Mouse (Mus musculus): ENCODE measurements around the gene Rai1. TPM values are rescaled to one million over a fixed set of nuclear protein-coding genes. Genes with fewer than 3 reads are reported as not detected.

Rai1 gene
- polyA plus RNA-seq, 1 experiment from 2014 or later, result 40.3 TPM

- no peaks in the 10 kb centered on the region for H3K27me3 ChIP-seq
- POLR2A ChIA-PET, result no interaction called here
- in situ Hi-C loops (cut with MboI; ENCODE audit: low pct_unique_long_range_greater_than_20kb), result no loop called here
- ATAC-seq, result no peak
- CTCF ChIA-PET, result interaction anchor here (1.5 to 4.2 kb wide), 2 partner anchors 19 to 21 kb away, joined by 3 to 14 read pairs; no protein-coding TSS in a partner anchor
- TF ChIP-seq CTCF (IDR thresholded peaks at IDR 0.05), result no peak
- DNase-seq (ENCODE audit: low read depth, low spot score), result no peak
Observed at GRCm38 (mm10) chr11:60221425-60221824, 116.6 kb downstream of the Rai1 start.

- POLR2A ChIA-PET, result interaction anchor here (0.6 kb wide), 1 partner anchor 116 kb away, joined by 3 read pairs; no protein-coding TSS in a partner anchor
- no peaks in the 10 kb centered on the region for H3K27me3 ChIP-seq
- in situ Hi-C loops (cut with MboI; ENCODE audit: low pct_unique_long_range_greater_than_20kb), result no loop called here
- CTCF ChIA-PET, result interaction anchor here (4.2 kb wide), 1 partner anchor 22 kb away, joined by 14 read pairs; no protein-coding TSS in a partner anchor
- no peak for TF ChIP-seq CTCF (IDR thresholded peaks at IDR 0.05)
- no peak for DNase-seq (ENCODE audit: low read depth, low spot score)
- ATAC-seq, result no peak
Observed at GRCm38 (mm10) chr11:60222085-60222468, 117.3 kb downstream of the Rai1 start.

DNA sequence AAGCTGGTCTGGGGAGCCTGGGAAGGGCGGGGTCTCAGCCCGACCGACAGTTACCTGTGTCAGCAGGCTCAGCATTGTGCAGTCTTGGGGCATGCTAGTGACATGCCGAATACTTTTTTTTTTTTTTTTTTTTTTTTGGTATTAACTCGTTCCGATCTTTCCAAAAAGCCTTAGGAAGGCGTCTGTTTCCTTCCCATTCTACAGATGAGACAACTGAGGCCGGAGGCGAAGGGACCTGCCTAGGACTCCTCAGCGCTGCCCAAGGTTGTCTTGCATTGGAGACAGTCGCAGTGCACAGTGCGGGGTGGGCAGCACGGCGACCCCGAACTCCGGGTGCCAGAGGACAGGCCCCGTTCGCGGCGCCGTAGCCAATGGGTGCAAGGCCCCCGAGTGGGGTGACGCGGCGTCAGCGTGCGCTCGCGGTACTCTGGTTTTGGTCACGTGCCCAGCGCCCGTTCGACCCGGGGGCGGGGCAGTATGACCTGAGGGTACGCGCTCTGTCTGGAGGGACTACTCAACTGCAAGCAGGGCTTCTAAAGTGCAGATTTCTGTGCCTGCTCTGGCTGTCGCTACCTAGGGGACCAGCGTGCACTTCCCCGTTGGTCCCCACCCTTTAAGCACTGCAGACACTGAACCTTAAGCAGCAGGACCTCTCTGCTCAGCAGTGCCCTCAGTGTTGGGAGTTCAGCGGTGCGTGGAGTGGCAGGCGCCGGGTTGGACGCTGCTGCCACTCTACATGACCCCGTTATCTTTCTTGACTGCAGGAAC is 117.8 kb downstream of the Rai1 start, which contains the start of gene Srebf1:
Gene Srebf1, minus strand, starts transcription at position 113 of the 768 bp plus-strand sequence.
- in situ Hi-C loops (cut with MboI; ENCODE audit: low pct_unique_long_range_greater_than_20kb), result no loop called here
- DNase-seq (ENCODE audit: low read depth, low spot score) (no peak), ATAC-seq (no peak)
- no peaks in the 10 kb centered on the region for H3K27me3 ChIP-seq
- POLR2A ChIA-PET, result no interaction called here
- CTCF ChIA-PET, result interaction anchor here (0.8 to 4.2 kb wide), 2 partner anchors 22 to 34 kb away, joined by 3 to 14 read pairs; no protein-coding TSS in a partner anchor
- TF ChIP-seq CTCF (IDR thresholded peaks at IDR 0.05), result no peak

- TF ChIP-seq CTCF (IDR thresholded peaks at IDR 0.05), result no peak
- DNase-seq (ENCODE audit: low read depth, low spot score), result no peak
- H3K27me3 ChIP-seq, result no peaks in the 10 kb centered on the region
- ATAC-seq, result no peak
- POLR2A ChIA-PET, result interaction anchor here (1.3 kb wide), 1 partner anchor 16 kb away, joined by 3 read pairs; no protein-coding TSS in a partner anchor
- CTCF ChIA-PET, result interaction anchor here (1.0 kb wide), 2 partner anchors 25 to 67 kb away, joined by 3 to 4 read pairs; no protein-coding TSS in a partner anchor
- in situ Hi-C loops (cut with MboI; ENCODE audit: low pct_unique_long_range_greater_than_20kb), result no loop called here
Observed at GRCm38 (mm10) chr11:60224676-60225075, 119.9 kb downstream of the Rai1 start.

- ATAC-seq (no peak), DNase-seq (ENCODE audit: low read depth, low spot score) (no peak)
Observed at GRCm38 (mm10) chr11:60225874-60226273, 121.1 kb downstream of the Rai1 start.

DNA sequence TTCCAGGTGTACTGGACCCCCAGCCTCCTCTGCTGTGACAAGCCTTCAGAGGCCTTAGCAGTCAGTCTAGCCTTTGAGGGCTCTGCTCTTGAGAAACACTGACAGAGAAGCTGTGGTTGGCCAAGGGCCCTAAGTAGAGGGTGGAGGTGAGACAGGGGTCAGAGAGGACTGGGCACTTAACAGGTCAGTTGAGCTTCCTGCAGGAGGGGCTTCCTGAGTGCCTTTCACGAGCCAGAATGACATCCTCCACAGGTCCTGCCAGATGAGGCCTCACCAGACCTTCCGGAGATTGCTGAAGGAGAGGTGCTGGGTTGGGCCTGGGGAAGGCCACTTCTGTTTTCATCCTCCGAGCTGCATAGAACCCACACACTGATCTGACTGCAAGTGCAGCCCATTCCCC is 123.7 kb downstream of the Rai1 start:
- no peaks in the 10 kb centered on the region for H3K27me3 ChIP-seq
- DNase-seq (ENCODE audit: low read depth, low spot score) (no peak), ATAC-seq (no peak)
- no peak for TF ChIP-seq CTCF (IDR thresholded peaks at IDR 0.05)
- in situ Hi-C loops (cut with MboI; ENCODE audit: low pct_unique_long_range_greater_than_20kb), result no loop called here
- POLR2A ChIA-PET, result no interaction called here
- CTCF ChIA-PET, result no interaction called here

More at GRCm38 (mm10) chr11:60225874-60226273, 121.1 kb downstream of the Rai1 start:
- ChIA-PET CTCF (no interaction called here), POLR2A (interaction anchor here (1.3 kb wide), 1 partner anchor 17 kb away, joined by 3 read pairs; no protein-coding TSS in a partner anchor)
- in situ Hi-C loops (cut with MboI; ENCODE audit: low pct_unique_long_range_greater_than_20kb), result no loop called here
- no peaks in the 10 kb centered on the region for H3K27me3 ChIP-seq
- TF ChIP-seq CTCF (IDR thresholded peaks at IDR 0.05), result no peak

DNA sequence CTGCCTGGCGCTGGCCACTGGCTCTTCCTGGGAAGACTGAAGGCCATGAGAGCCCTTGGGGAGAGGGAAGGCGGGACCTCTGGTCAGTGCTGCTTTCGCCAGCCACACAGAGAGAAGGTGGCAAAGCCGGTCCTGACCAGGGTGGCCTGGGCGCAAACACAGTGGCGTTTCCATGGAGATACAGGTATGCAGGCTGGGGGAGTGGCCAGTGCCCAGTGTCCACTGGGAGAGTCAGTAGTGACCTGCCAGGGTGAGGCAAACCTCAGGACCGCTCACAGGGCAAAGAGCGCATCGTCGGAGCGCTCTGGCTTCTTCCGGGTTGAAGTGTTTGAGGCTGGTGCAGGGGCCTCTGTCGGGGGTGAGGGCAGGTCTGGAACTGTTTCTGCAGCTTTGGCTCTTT is 125.0 kb downstream of the Rai1 start:
- ChIA-PET CTCF (no interaction called here), POLR2A (no interaction called here)
- no peak for TF ChIP-seq CTCF (IDR thresholded peaks at IDR 0.05)
- H3K27me3 ChIP-seq, result no peaks in the 10 kb centered on the region
- no peak for DNase-seq (ENCODE audit: low read depth, low spot score)
- no peak for ATAC-seq
- in situ Hi-C loops (cut with MboI; ENCODE audit: low pct_unique_long_range_greater_than_20kb), result no loop called here

DNA sequence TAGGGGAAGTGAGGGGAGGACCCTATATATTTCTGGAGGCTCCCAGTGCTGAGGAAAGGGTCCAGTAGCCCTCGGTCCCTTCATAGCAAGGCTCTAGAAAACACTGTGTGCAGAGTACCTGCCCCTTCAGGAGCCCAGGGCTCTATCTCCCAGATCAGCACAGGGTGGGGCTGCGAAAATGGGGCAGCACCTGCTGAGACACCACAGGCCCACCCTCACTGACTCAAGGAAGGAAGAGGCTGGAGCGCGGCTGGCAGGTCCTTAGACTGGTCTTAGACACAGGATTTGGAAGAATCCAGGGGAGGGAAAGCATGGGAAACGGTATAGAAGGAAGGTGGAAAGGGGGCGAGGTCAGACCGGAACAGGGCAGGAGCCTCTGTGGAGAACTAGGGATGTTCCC is 125.7 kb downstream of the Rai1 start:
- in situ Hi-C loops (cut with MboI; ENCODE audit: low pct_unique_long_range_greater_than_20kb), result no loop called here
- ChIA-PET POLR2A (no interaction called here), CTCF (no interaction called here)
- TF ChIP-seq CTCF (IDR thresholded peaks at IDR 0.05), result no peak
- DNase-seq (ENCODE audit: low read depth, low spot score) (no peak), ATAC-seq (no peak)
- no peaks in the 10 kb centered on the region for H3K27me3 ChIP-seq

DNA sequence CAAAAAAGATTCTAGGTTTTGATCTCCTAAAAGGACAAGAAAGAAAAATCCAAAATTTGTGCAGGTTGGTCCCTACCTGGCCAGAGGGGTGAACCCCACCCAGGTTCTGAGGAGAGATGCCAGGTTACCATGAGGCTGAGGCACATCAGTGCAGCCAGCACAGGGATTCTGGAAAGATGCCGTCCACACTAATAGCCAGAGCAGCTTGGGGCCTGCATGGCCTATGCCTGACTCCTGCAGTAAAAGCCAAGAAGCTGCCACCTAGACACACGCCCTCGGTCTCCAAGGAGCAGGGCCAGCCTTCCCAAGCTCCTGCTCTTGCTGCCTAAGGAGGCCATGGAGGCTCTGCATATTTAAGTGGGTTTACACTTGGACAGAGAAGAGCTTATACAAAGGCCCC is 126.5 kb downstream of the Rai1 start:
- ChIA-PET POLR2A (interaction anchor here (0.9 kb wide), 1 partner anchor 167 kb away, joined by 3 read pairs; no protein-coding TSS in a partner anchor), CTCF (no interaction called here)
- TF ChIP-seq CTCF (IDR thresholded peaks at IDR 0.05), result no peak
- in situ Hi-C loops (cut with MboI; ENCODE audit: low pct_unique_long_range_greater_than_20kb), result no loop called here
- DNase-seq (ENCODE audit: low read depth, low spot score) (no peak), ATAC-seq (no peak)
- H3K27me3 ChIP-seq, result no peaks in the 10 kb centered on the region

DNA sequence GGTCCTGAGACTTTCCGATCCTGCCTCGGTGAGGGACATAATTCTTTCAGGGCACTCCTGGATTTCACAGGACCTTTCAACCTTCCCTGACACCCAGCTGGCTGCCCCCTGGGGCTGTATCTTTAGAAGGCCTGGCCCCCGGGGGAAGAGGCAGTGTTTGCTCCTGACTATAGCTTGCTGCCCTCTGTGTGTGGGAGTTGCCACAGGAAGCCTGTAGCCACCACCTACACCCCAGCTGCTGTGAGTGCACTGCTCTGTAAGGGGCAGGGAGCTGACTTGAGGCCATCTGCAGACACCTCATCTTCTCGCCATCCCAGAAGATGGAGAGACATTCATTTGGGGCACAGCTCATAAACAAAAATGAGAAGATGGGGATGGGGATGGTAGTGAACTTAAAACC is 127.1 kb downstream of the Rai1 start:
- ATAC-seq, result no peak
- ChIA-PET POLR2A (interaction anchor here (0.9 kb wide), 1 partner anchor 166 kb away, joined by 3 read pairs; no protein-coding TSS in a partner anchor), CTCF (no interaction called here)
- no peaks in the 10 kb centered on the region for H3K27me3 ChIP-seq
- no peak for DNase-seq (ENCODE audit: low read depth, low spot score)
- in situ Hi-C loops (cut with MboI; ENCODE audit: low pct_unique_long_range_greater_than_20kb), result no loop called here
- no peak for TF ChIP-seq CTCF (IDR thresholded peaks at IDR 0.05)

DNA sequence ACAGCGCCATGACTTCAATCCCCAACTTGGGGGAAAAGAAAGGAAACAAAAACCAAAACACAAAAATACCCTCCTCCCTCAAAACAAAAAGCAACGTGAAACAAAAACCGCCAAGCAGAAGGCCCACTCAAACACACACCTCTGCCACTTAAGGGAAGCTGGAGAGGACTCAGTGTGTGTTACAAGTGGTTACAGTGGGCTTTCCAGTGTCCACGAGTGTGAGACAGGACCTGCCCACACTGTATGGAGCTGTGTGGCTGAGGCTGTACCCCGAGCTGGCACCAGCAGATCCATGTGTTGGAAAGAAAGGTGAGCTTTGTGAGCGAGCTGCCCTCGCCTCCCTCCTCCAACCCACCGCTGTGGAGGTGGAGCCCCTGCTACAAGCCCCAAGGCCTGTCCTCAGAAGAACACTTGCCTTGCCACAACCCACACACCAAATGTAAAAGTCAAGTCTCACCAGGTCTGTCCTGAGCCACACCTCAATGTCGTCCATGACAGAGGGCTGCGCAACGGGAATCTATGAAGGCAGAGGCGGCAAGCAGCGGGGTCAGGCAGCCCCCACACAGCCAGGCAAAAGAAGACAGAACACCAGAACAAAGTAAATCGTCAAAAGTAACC is 127.7 kb downstream of the Rai1 start:
- in situ Hi-C loops (cut with MboI; ENCODE audit: low pct_unique_long_range_greater_than_20kb), result no loop called here
- no peak for TF ChIP-seq CTCF (IDR thresholded peaks at IDR 0.05)
- ChIA-PET POLR2A (interaction anchor here (0.9 kb wide), 1 partner anchor 166 kb away, joined by 3 read pairs; no protein-coding TSS in a partner anchor), CTCF (interaction anchor here (2.0 kb wide), 1 partner anchor 61 kb away, joined by 6 read pairs; no protein-coding TSS in a partner anchor)
- ATAC-seq (no peak), DNase-seq (ENCODE audit: low read depth, low spot score) (no peak)
- H3K27me3 ChIP-seq, result no peaks in the 10 kb centered on the region
